Mouse (Mus musculus): ENCODE results near the gene Sav1. TPM values are rescaled to one million over a fixed set of nuclear protein-coding genes. Genes with fewer than 3 reads are reported as not detected.

Sav1 gene
- total RNA-seq, 2 experiments from 2014 or later, result 27.9 to 47.7 TPM

- no peak for ATAC-seq (replicated peaks; ENCODE audit: poor library complexity, severe bottlenecking)
Observed at GRCm38 (mm10) chr12:69963141-69963540, 23.7 kb downstream of the Sav1 start.

- ATAC-seq (replicated peaks; ENCODE audit: poor library complexity, severe bottlenecking), result peak; percentile 62
Observed at GRCm38 (mm10) chr12:69962468-69962867, 24.3 kb downstream of the Sav1 start.

GRCm38 (mm10) chr12:69957378-69957777 is 29.4 kb downstream of the Sav1 start:
- ATAC-seq (replicated peaks; ENCODE audit: poor library complexity, severe bottlenecking), result 0 out of 2 replicates have a peak, but pooled peaks have one; percentile 40

- ATAC-seq (replicated peaks; ENCODE audit: poor library complexity, severe bottlenecking), result no peak
Observed at GRCm38 (mm10) chr12:69947502-69947901, 39.3 kb downstream of the Sav1 start.

- no peak for ATAC-seq (replicated peaks; ENCODE audit: poor library complexity, severe bottlenecking)
Observed at GRCm38 (mm10) chr12:69945861-69946260, 40.9 kb downstream of the Sav1 start.

GRCm38 (mm10) chr12:69941655-69942329 is 45.0 kb downstream of the Sav1 start:
- ATAC-seq (replicated peaks; ENCODE audit: poor library complexity, severe bottlenecking), result no peak

- no peak for ATAC-seq (replicated peaks; ENCODE audit: poor library complexity, severe bottlenecking)
Observed at GRCm38 (mm10) chr12:69939291-69939690, 47.5 kb downstream of the Sav1 start.

- no peak for ATAC-seq (replicated peaks; ENCODE audit: poor library complexity, severe bottlenecking)
Observed at GRCm38 (mm10) chr12:69937731-69938130, 49.1 kb downstream of the Sav1 start.

GRCm38 (mm10) chr12:69926716-69927115 is 60.1 kb downstream of the Sav1 start:
- ATAC-seq (replicated peaks; ENCODE audit: poor library complexity, severe bottlenecking), result peak; percentile 50; the same call in 1 of the 2 replicates

- peak; percentile 71 for ATAC-seq (replicated peaks; ENCODE audit: poor library complexity, severe bottlenecking)
Observed at GRCm38 (mm10) chr12:69924012-69924411, 62.8 kb downstream of the Sav1 start.

GRCm38 (mm10) chr12:69923603-69924002 is 63.2 kb downstream of the Sav1 start:
- ATAC-seq (replicated peaks; ENCODE audit: poor library complexity, severe bottlenecking), result no peak

- ATAC-seq (replicated peaks; ENCODE audit: poor library complexity, severe bottlenecking), result no peak
Observed at GRCm38 (mm10) chr12:69923128-69923527, 63.7 kb downstream of the Sav1 start.

- ATAC-seq (replicated peaks; ENCODE audit: poor library complexity, severe bottlenecking), result no peak
Observed at GRCm38 (mm10) chr12:69922099-69922498, 64.7 kb downstream of the Sav1 start.

GRCm38 (mm10) chr12:69917870-69918269 is 68.9 kb downstream of the Sav1 start:
- no peak for ATAC-seq (replicated peaks; ENCODE audit: poor library complexity, severe bottlenecking)

Other genes starting within 250 kb of the Sav1 start
- gene Cdkl1, start 195.7 kb downstream of the Sav1 start, total RNA-seq (2014; fragmentation: Nextera tagmentation), result not detected in 2 replicates
- gene Cdkl1, start 195.7 kb downstream of the Sav1 start, total RNA-seq (2017), result not detected in 2 replicates
- gene Atl1, start 94.4 kb downstream of the Sav1 start, total RNA-seq (2014; fragmentation: Nextera tagmentation), result 0.11 TPM in 1 of 2 replicates, not detected in the other
- gene Atl1, start 94.4 kb downstream of the Sav1 start, total RNA-seq (2017), result 1.4 and 4.5 TPM in 2 replicates
- gene Map4k5, start 93.8 kb downstream of the Sav1 start, total RNA-seq (2014; fragmentation: Nextera tagmentation), result 14.8 and 18.8 TPM in 2 replicates
- 16.4 and 24.1 TPM in 2 replicates for gene Map4k5, start 93.8 kb downstream of the Sav1 start, total RNA-seq (2017)
- 136 and 157 TPM in 2 replicates for gene Nin, start 126.7 kb upstream of the Sav1 start, total RNA-seq (2014; fragmentation: Nextera tagmentation)
- 193 and 259 TPM in 2 replicates for gene Nin, start 126.7 kb upstream of the Sav1 start, total RNA-seq (2017)
- not detected in 2 replicates for gene Abhd12b, start 167.1 kb upstream of the Sav1 start, total RNA-seq (2014; fragmentation: Nextera tagmentation)
- not detected in 2 replicates for gene Abhd12b, start 167.1 kb upstream of the Sav1 start, total RNA-seq (2017)
- 54.6 and 74.4 TPM in 2 replicates for gene Pygl, start 244.5 kb upstream of the Sav1 start, total RNA-seq (2014; fragmentation: Nextera tagmentation)
- gene Pygl, start 244.5 kb upstream of the Sav1 start, total RNA-seq (2017), result 119 and 127 TPM in 2 replicates